Mouse (Mus musculus) cerebellum, adult 8-10 months (tissue): ENCODE data around the gene Olfm1.

Source experiments
- DNase-seq: peaks from one replicate; pipeline ENCODE4 v3.0.0; 2022

Gene Olfm1

DNA sequence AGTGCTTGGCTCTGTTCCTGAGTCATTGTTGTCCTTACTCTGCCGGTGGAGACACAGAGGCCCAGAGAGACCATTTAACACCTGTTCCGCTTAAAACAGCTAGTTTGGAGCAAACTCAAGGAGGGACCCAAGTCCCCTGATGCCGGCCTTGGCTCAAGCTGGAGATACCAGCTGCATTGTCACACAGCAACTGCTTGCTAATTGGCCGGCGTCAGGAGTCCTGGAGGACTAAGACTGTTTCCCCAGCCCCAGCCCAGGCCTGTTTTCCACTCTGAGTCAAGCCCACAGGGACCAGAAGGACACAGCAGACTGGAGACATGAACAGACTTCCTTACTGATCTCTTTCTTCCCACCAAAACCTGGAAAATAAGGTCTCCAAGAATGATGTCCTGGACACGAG, 43.7 kb downstream of the Olfm1 start:
- DNase-seq = no peak

DNA sequence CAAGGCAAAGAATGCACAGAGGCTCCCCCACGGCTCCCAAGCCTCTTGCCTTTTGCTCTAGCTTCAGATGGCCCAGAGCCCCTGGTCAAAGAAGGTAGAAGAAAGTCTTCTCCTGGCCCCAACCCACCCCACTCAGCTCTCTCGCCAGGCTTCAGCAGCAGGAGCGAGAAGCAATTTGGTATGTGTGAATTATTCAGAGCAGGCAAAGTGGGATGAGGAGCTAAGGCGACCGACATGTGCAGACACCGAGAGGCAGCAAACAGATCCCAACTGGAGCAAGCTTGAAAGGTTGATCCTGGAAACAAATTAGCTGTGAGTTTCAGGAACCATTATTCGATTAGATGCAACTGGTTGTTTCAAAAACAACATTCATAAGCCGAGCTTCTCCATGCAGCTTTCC, 46.8 kb downstream of the Olfm1 start:
- DNase-seq = no peak

DNA sequence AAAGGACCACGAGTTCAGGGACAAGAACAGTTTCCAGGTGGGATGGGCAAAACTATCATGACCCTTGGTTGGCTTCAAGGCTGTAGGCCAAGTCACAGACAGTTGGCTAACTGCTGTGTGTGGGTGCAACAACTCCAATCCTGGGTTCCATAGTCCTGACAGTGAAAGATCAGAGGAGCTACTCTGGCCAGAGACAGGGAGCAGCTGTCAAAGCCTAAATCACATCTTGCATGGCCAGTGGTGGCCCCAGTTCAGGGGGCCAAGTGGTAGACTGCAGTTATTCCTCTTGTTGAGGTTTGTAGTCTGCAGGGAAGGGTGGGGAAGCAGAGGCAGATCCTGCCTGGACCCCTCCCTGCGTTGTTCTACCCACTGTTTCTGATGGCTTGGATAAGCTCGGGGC, 48.1 kb downstream of the Olfm1 start:
- no peak for DNase-seq

DNA sequence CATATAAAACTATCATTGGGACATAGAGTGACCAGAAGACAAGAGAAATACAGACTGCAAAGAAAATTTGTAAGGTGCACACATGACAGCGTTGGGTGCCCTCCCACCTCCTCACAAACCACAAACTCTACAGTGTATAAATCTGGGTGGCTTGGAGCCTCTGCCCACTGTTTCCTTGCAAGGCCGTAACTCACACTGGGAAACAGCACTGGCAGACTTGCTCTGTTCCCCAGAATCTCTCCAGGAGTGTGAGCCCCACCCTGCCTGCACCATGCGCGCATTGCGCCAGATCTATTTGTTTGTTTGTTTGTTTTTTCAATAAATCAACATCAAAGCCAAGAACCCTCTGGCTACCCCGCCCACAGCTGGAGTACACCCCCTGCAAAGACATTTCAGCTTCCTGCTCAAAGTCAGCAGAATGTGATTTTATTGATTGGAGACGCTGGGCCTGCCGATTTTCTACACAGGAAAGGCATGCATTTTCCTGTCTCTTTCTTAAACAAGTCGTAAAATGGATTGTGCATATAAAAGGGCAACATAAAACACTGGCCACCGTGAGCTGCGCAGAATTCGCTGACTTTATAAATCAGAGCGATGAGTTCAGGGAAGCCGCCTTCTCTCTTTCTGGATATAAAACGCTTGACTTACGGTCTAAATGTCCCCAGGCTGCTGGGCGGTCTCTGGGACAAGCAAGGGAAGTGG, 48.9 kb downstream of the Olfm1 start:
- no peak for DNase-seq

DNA sequence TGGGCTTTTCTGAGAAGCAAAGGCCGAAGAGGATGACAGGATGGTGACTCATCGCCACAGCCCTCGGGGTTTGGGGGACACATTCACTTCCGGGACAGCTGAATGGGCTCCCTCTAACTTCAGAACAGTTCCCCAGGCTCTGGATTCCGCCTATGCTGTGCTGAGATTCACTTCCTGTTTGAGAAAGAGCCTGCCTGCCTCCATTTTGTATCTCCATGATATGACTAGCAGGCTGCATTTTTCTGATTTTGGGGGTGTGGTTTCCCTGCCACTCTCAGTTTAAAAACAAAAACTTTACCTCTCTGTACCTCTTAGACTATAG, 49.4 kb downstream of the Olfm1 start:
- DNase-seq = no peak

DNA sequence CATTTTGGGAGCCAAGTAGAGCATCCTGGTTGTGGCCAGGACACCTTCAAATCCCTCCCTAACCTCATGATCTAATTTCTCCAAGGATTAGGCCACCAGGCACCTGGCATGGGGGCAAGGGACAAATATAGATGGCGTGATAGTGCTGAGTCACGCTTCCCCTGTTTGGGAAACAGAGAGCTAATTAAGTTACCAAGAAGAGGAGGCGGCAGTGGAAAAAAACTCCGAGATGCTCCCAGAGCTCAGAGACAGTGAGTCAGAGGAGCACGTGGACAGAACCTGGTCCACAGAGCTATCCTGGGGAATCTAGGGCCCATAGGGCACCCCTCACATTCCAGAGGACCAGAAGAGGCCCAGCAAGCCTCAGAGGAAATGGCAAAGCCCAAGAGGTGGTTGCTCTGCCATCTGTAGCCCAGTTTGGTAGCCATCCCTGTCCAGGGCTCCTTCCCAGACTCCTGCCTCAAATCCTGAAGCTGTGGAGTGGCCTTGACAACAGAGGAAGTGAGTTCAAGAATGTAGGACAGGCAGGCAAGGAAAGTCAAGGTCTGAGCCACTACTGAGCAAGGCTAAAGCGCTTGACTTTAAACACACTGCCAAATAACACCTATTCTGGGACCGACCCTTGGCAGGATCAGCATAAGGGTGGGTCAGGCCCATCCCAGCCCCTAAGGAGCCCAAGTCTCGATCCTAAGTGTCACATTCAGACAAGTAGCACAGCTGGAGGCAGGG, 52.0 kb downstream of the Olfm1 start:
- peak; percentile 51 for DNase-seq

DNA sequence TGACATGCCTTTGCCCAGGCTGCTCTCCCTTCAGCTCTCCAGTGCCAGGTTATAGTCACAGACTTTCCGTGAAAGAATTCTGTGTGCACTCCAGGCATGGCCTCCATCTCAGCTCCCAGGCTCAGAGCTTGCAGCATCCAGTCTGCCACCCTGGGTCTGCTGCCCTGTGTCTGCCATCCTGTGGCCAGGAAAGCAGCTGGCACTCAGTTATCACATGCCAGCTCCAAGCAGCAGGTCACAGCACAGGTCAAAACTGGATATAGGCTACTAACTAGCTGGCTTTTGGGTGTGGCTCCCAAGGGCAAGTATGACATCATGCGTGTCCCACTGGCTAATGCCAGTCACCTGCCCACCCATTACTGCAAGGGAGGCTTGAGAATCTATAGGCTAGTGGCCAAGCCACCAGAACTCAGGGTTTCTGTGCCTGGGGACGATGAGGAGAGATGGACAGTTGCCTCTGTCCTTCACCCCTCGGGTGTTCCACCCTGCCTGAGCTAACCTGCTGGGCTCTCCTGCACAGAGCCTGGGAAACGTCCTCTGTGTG, 53.4 kb downstream of the Olfm1 start:
- no peak for DNase-seq

DNA sequence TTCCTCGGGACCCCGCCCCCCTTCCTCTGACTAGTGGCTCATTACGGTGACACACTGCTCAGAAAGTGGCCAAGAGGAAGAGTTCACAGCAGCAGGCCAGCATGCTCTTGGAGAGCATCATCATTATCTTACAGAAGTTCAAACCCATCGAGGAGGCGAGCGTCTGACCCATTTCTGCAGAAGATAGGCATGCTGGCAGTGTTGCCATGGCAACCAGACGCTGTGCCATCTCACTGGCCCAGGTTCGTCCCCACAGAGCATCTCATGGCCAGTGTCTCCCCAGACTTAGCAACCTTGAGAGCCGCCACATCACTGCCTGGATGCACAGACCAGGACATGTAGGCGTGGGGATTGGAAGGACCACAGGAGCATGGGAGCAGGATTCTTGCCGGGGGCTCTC, 54.3 kb downstream of the Olfm1 start:
- no peak for DNase-seq

DNA sequence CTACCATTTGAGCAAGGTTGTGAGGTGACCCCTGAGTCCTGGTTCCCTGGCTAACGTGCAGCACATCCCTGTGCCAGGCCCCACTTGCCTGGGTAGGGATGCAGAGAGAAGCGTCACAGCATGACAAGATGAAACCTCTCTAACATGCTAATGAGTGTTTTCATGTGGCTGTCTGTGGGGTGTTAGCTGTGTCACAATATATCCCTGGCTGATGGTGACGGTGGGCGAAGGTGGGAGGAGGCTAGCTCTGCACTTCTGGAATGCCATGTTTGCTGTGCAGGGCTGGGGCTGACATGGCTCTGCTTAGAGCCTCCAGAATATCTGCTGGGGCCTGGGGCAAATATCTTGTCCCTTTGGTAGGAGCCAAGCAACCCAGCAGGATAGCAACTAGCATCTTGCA, 59.8 kb downstream of the Olfm1 start:
- no peak for DNase-seq

DNA sequence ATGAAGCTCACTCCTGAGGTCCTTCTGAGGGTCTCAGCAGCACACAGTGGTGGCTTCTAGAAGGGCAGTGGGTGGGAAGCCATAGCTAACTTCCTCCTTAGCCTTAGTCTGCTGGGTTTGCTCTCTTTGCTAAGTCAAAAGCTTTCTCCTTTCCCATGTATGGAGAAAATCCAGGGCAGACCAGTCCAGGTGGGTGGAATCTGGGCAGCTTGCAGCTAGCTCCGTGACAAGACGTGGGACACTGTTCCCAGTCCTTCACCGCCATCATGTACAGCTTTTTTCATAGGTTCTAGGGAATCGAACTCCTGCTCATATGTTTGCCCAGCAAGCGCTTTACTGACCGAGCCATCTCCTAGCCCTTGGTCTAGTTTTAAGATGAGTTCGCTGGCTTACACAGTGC, 63.2 kb downstream of the Olfm1 start:
- no peak for DNase-seq

DNA sequence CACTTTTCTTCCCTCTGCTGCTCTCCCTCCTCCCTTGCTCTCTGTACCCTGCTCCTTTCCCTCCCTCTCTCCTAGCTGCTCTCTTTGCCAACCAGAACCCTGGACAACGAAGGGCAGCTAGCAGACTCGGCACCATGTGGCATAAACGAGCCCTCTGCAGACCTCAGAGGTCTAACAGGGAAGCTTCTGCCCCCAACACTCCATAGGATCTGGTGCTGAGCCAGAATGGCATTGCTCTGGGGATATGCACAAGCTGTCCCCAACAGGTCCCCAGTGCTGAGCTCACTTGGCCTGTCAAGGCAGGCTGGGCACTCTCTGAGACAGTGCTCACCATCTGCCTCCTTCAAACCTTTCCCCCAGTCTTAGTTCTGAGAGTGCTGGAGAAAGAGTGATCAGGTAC, 68.6 kb downstream of the Olfm1 start:
- DNase-seq = peak; percentile 30

DNA sequence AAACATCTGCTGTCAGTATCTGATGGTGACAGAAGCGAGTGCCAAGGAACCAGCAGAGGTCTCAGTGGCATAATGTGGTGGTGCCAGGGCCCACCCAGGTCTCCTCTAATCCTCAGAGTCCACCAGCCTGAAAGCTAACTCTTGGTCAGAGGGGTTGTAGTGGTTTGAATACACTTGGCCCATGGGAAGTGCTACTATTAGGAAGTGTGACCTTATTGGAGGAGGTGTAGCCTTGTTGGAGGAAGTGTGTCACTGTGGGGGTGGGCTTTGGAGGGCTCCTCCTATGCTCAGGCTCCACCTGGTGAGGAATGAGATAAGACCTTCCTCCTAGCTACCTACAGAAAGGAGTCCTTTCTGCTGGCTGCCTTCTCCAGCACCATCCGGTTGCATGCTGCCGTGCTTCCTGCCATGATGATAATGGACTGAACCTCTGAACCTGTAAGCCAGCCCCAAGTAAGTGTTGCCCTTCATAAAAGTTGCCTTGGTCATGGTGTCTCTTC, 75.0 kb downstream of the Olfm1 start:
- no peak for DNase-seq

DNA sequence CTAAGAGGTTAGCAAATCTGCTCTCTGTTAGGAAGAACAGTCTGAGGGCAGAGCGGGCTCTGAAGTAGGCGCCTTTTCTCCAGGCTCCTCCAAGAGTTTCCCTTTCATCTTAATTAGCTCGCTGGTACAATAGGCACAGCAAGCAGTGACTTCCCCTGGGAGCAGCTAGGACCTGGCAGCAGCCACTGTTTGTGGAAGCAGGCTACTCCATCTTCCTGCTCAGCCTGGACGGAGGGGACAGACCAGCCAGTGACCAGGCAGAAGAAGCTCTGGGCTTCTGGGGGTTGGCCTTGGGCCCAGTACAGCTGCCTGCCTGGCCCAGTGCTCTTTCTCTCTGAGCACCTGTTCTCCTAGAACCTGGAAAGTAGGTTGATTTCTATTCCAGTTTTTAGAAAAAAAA, 77.8 kb downstream of the Olfm1 start:
- DNase-seq = peak; percentile 41

DNA sequence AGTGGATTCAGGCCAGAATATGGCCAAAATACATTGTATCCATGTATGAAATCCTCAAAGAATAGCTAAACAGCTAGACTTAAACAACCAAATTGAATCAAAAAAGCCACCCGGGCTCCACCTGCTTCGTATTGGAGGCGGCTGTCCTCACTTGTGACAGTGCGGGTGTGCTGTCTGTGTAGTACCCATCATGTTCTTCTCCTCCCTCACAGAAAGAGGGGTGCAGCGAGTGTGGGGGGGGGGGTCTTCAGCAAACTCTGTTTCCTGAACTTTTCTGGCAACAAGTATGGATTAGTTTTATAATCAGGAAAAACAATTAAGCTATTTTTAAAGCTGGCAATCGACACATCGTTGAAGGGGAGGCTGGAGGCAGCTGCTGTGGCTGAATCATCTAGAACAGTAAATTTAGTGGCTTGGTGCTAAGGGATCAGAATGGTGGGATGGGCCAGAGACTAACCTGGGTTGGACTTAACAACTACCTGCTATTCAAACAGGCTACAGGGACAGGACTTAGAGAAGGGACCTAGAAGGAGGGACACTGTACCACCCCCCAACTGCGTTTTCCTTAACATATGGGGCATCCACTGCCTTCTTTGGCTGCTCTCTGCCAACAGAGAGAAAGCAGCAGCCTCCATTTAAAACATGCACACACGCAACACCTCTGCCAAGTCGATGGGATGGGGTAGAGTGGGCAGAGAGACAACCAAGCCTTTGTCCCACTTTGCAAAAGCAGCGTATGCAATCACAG, 79.6 kb downstream of the Olfm1 start:
- no peak for DNase-seq

DNA sequence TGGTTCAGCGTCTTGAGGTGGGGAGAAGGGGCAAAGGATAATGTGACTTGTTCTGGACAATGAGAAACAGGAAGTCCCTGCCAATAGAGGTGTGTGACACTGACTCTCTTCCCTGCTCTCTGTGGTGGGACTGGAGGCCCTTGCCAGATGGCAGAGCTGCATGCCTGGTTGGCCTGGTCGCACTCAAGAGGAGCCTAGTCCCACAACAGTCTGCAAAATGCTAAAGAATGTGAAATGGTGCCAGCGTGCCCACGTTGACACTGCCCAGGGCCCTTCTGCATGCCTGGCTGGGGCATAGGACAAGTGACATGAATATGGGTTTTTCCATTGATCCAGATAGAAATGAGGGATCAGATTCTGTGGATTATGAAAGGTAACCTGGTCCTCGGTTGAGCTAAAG, 81.2 kb downstream of the Olfm1 start:
- no peak for DNase-seq

DNA sequence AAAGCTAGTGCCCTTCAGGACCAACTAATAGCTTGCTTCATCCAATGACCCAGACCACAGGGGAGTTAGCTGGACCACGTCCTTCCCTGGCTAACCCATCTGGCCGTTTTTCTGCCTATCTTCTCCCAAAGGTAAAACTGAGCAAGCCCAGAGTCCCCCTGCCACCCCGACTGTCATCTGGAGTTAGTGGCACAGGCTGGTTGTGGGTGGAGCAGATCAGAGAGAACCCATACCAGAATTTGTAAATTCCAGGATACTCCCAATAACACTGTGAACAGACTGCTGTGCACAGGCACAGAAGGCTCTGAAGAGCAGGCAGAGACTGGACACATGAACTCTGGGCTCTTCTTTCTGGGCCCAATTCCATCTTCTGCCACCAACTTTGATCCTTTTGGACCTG, 82.6 kb downstream of the Olfm1 start:
- DNase-seq = no peak

DNA sequence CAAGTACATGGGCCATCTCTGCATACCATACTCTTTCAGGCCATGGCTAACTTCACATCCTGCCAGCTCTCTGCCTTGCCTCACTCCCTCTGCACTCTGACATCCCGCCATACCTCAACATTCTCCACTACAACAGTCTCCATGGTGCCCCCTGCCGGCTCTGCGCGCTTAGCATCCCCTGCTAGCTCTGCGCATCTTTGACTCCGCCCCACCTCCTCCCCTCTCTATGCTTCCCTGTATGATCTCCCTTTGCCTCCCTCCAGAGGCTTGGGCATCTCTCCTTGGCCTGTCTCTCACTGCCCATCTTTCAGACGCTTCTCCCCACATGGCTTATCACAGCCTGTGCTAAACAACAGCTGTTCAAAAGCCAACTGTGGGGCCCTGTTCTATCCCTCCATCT, 85.4 kb downstream of the Olfm1 start:
- DNase-seq = peak; percentile 87

DNA sequence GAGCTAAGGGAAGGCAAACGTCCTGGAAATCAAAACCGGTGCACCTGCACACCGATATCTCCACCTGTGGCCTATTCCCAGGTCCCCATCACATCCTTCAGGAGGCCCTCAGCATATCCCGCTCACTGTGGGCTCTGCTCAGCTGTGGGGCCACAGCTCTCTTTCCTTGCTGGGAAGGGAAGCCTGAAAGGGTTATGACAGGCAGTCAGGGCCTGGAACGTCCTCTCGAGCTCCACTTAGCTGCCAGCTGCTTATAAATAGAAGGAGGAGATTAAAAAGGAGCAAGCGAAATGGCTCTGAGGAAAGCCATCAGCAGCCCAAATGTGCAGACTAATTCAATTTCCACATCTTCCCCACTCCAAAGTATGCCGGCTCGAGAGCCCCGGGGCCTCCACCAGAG, 86.1 kb downstream of the Olfm1 start:
- no peak for DNase-seq
